Mouse (Mus musculus) gastrocnemius, adult 18-20 months (tissue): ENCODE measurements around the gene Nrbp1. TPM values are rescaled to one million over a fixed set of nuclear protein-coding genes. Genes with fewer than 3 reads are reported as not detected.

ENCODE experiments used
- DNase-seq: peaks from one replicate; pipeline ENCODE4 v3.0.0; 2021; ENCODE audit warnings: low spot score
- long read RNA-seq, 2 experiments: library from polyadenylated mRNA; stranded (forward); transcript quantifications; one replicate each; pipeline ENCODE4 v2.0.0; 2021
- total RNA-seq, 2 experiments: library from RNA; stranded (reverse); gene quantifications; 2 replicates each; pipeline ENCODE4 v1.2.3; 2021

Gene Nrbp1
- total RNA-seq, result 10 to 100 TPM; 50.3 to 54.9 TPM
- long read RNA-seq, experiment 1, transcript Nrbp1-201 (18 exons, 2,203 nt), result major isoform, 67 of 99 reads
- long read RNA-seq, experiment 1, transcript Nrbp1-207 (19 exons, 2,221 nt), result minor isoform, 11 of 99 reads
- long read RNA-seq, experiment 1, partial matches to known transcripts, result 1 of 99 reads
- long read RNA-seq, experiment 1, other reads (novel, unspliced or antisense), result 20 of 99 reads
- long read RNA-seq, experiment 2, transcript Nrbp1-207 (19 exons, 2,221 nt), result minor isoform, 11 of 86 reads
- long read RNA-seq, experiment 2, transcript Nrbp1-201 (18 exons, 2,203 nt), result major isoform, 58 of 86 reads
- long read RNA-seq, experiment 2, partial matches to known transcripts, result 7 of 86 reads
- long read RNA-seq, experiment 2, other reads (novel, unspliced or antisense), result 10 of 86 reads

- peak; percentile 95 for DNase-seq
Measured at GRCm38 (mm10) chr5:31240637-31241521, at the start of gene Nrbp1, which contains the start of gene Gm9970. Gene Nrbp1 (plus strand): TSS chr5:31240864. Gene Gm9970 (minus strand): TSS chr5:31241232.

DNA sequence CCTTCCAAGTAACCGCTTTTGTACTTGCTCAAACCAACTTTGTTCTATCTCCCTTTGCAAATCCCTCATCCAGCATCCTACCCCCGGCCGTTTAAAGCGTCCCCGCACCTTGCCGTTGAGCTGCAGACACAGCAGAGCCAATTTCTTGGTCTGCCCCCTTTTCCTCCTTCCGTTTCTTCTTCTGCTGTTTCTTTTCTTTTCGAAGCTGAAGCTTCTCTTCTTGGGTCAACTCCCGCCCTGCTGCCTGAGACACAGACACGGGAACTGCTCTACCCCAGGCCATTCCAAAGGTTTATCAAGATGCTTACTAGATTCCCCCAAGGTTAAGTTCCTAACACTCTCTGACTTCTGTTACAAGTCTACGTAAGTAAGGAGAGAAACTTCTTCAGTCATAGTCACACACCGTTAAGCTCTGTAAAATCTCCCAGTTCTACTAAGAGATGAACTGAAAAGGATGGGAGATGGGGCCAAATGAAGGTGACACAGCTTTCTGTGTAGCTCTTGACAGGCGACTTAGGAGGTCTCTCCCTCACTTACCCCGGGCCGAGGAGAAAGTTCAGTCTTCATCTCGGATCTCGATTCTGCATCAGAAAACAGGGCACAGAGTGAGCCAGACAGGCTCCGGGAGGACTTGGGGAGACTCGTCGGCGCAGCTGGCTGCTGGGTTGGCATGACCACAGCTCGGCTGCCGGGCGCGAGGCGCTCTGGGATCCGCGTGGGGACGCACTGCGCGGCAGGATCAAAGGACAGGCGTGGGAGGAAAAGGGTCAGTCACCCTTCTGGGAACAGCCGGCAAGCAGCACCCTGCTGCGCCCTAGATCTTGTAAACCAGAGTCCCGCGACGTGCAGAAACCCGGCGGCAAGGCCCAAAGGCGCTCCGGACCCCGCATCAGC is 48.4 kb upstream of the Nrbp1 start:
- DNase-seq, result no peak

DNA sequence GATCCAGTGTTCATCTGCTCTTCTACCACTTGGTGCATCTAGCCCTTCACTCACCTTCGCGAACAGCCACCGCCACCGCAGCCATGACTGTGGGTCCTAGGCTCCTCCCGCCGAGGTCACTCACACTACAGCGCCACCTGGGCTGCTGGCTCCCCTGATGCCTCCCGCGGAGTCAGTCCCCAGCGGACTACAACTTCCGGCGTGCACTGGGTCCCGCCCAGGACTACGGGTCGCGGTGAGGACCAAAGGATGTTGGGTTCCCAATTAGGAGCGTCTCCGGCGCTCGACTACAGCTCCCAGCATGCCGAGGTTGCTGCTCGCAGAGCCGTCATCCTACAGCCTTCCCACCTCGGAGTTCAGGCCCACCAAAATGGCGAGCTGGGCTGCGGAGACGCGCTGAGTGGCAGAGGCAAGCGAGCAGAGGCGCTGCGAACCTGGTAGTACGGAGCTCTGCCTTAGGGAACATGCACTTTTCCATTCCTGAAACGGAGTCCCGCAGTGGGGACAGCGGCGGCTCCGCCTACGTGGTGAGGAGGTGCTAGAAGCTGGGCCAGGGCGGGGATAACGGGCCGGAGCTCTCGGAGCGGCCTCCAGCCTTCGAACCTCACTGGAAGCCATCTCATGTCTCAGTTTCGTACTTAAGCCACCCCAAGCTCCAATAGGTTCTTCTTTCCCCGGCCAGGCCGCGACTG is 47.6 kb upstream of the Nrbp1 start, which contains the start of the genes Snx17 and Eif2b4:
Snx17 (plus strand) TSS at position 289 of the 692 bp plus-strand sequence.
Eif2b4 (minus strand) TSS at position 492 of the 692 bp plus-strand sequence.
- peak; percentile 99 for DNase-seq

GRCm38 (mm10) chr5:31193631-31194281 is 46.9 kb upstream of the Nrbp1 start:
- DNase-seq, result no peak

DNA sequence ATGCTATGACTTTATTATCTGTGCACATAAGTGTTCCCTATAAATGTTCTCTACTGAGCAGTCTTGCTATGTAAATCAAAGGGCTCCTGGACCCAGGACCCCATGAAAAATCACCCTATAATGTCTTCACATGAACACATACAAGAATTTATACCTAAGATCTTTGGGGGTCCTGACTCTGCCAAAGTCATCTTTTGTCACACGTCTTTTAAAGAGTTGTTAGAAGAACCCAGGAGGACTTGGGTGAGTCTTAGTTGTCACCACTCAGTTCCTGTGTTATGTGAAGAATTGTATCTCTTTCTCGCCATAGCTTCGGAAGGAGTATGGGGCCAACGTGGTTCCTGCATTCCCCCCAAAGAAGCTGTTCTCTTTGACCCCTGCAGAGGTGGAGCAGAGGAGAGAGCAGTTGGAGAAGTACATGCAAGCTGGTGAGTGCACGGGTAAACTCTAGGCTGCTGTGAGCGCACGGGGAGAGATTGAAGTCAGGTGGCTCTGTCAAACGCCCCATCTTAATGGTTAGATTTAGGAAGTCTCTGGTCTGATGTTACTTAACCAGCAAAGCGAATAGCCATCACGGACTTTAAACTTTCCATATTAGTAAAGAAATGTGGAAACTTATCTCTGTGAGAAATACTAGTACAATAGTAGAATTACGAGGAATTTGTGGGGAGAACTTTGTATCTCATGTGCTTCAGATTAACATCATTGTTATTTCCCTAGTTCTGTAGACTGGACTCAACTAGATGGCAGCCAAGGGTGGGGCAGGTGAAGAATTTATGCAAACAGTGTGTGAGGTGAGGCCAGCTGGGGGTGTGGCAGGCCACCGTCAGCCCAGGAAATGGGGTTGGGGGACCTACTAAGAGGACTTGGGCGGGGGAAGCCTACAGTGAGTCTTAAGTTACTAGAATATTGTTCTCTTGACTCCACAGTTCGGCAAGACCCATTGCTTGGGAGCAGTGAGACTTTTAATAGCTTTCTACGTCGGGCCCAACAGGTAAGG is 45.9 kb upstream of the Nrbp1 start:
- no peak for DNase-seq

DNA sequence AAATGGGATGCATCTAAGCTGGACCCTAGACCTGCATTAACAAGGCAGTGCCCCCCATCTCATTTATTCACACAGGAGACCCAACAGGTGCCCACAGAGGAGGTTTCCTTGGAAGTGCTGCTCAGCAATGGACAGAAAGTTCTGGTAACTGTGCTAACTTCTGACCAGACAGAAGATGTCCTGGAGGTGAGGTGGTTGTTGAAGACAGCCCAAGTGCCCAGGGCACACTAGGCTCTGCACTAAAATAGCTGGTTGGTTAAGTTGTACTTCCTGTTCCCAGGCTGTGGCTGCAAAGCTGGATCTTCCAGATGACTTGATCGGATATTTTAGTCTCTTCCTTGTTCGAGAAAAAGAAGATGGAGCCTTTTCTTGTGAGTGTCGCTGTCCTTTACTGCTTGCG is 45.0 kb upstream of the Nrbp1 start:
- no peak for DNase-seq

DNA sequence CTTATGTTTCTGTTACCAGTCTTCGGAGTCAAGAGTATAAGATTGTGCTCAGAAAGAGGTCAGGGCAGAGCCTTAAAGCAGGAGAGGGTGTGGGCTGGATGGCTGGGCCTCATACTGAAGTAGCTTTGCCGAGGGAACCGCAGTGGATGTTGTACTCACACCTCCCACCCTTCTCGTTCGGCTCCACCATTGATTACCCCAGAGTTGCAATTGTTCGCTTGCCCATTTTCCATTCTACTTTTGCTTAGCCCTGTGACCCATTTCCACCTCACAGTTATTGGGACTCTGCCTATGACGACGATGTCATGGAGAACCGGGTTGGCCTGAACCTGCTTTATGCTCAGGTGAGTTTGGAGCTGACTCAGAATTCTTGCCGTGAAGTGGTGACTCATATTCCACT is 44.5 kb upstream of the Nrbp1 start:
- DNase-seq, result no peak

DNA sequence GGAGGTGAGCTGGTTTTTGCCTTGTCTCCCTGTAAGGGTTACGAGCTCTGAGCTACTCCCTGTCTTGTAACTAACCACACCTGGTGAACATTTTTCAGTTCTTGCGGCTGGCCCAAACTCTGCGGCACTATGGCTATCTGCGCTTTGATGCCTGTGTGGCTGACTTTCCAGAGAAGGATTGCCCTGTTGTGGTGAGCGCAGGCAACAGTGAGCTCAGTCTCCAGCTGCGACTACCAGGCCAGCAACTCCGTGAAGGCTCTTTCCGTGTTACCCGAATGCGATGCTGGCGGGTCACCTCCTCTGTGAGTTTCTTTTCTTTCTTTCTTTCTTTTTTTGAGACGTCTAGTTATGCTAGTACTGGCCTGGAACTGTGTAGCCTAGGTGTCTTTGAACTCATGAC is 43.6 kb upstream of the Nrbp1 start:
- no peak for DNase-seq

- no peak for DNase-seq
Measured at GRCm38 (mm10) chr5:31198170-31198569, 42.5 kb upstream of the Nrbp1 start.

- no peak for DNase-seq
Measured at GRCm38 (mm10) chr5:31198616-31199320, 41.9 kb upstream of the Nrbp1 start.

DNA sequence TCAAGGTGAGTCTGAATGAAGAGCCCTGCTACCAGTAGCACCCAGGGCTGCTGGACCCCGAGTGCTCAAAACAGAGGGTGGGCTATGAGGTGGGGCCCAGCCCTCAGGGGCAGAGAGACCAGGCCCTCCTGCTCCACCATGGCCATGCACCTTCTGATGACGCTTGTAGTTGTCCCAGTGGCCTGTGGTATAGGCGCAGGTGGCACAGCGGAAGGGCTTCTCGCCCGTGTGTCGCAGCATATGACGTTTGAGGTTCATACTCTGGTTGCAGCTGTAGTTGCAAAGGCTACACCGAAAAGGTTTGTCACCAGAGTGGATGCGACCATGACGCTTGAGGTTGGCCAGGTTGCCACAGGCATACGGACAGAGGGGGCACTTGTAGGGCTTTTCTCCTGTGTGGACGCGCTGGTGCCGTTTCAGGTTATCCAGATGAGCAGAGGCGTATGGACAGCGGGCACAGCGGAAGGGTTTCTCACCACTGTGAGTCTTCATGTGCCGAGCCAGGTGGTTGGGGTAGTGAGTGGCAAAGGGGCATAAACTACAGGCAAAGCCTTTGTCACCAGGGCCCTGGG is 41.3 kb upstream of the Nrbp1 start:
- no peak for DNase-seq

GRCm38 (mm10) chr5:31199893-31200292 is 40.8 kb upstream of the Nrbp1 start:
- no peak for DNase-seq

- no peak for DNase-seq
Measured at GRCm38 (mm10) chr5:31200327-31200768, 40.3 kb upstream of the Nrbp1 start.

- DNase-seq, result no peak
Measured at GRCm38 (mm10) chr5:31201042-31201741, 39.5 kb upstream of the Nrbp1 start.

- DNase-seq, result peak; percentile 97
Measured at GRCm38 (mm10) chr5:31201742-31202590, 38.7 kb upstream of the Nrbp1 start, which contains the start of gene Zfp513. Gene Zfp513 (minus strand): TSS chr5:31202303.

- no peak for DNase-seq
Measured at GRCm38 (mm10) chr5:31202933-31203332, 37.7 kb upstream of the Nrbp1 start.
